Mouse (Mus musculus): ENCODE results near the gene Sgsm2. TPM values are rescaled to one million over a fixed set of nuclear protein-coding genes. Genes with fewer than 3 reads are reported as not detected.

The Sgsm2 gene
- total and polyA plus RNA-seq, 2 experiments from 2014 or later: 18.9 to 47.1 TPM

- peaks cover 15% of the 10 kb centered on the region for H3K36me3 ChIP-seq (ENCODE audit: insufficient read depth)
- no peaks in the 10 kb centered on the region for H3K27me3 ChIP-seq (ENCODE audit: insufficient read depth, low read length)
- WGBS: 67% methylated on average over 4 of the region's 4 CpGs
- ATAC-seq: no peak
- no peak overlapping the region for H3K27ac ChIP-seq (ENCODE audit: low read depth, low read length)
- no peaks in the 10 kb centered on the region for H3K9me3 ChIP-seq (ENCODE audit: low read length)
- TF ChIP-seq CTCF (IDR thresholded peaks at IDR 0.05; ENCODE audit: low read depth): no peak
- H3K4me3 ChIP-seq (ENCODE audit: low read depth, low read length): no peak overlapping the region
- H3K4me1 ChIP-seq (ENCODE audit: insufficient read depth): 0 out of 2 replicates have a peak, but pooled peaks cover 4% of the 10 kb centered on the region
- no peak overlapping the region for H3K4me2 ChIP-seq (ENCODE audit: low read depth)
- no peak overlapping the region for H3K9ac ChIP-seq
- DNase-seq: no peak
Observed at GRCm38 (mm10) chr11:74870544-74870943, 26.3 kb downstream of the Sgsm2 start.

DNA sequence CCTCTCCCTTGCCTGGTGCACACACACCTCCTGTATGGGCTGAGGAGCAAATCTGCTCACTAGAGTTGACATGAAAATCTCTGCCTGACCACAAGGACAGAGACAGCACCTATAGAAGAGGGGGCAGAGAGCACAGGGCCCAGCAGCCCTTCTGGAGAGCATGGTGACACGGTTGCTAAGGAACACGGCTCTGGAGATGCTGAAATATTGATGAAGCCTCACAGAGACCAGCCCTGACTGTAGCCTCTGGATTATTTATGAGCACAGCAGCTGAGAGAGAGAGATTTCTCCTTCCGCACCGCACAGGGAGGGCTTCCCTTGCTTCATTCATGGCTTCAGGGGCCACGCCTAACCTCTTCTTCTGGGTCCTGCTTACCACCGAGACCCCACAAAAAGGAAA lies 27.3 kb downstream of the Sgsm2 start:
- H3K36me3 ChIP-seq (ENCODE audit: insufficient read depth): peaks cover 21% of the 10 kb centered on the region
- 88% methylated on average over 6 of the region's 6 CpGs for WGBS
- H3K27me3 ChIP-seq (ENCODE audit: insufficient read depth, low read length): no peaks in the 10 kb centered on the region
- no peak overlapping the region for H3K4me3 ChIP-seq (ENCODE audit: low read depth, low read length)
- H3K9ac ChIP-seq: no peak overlapping the region
- no peak for TF ChIP-seq CTCF (IDR thresholded peaks at IDR 0.05; ENCODE audit: low read depth)
- no peak overlapping the region for H3K4me2 ChIP-seq (ENCODE audit: low read depth)
- DNase-seq: no peak
- no peak for ATAC-seq
- 0 out of 2 replicates have a peak, but pooled peaks cover 4% of the 10 kb centered on the region for H3K4me1 ChIP-seq (ENCODE audit: insufficient read depth)
- no peaks in the 10 kb centered on the region for H3K9me3 ChIP-seq (ENCODE audit: low read length)
- H3K27ac ChIP-seq (ENCODE audit: low read depth, low read length): no peak overlapping the region

GRCm38 (mm10) chr11:74868046-74868760 lies 28.7 kb downstream of the Sgsm2 start:
- TF ChIP-seq CTCF (IDR thresholded peaks at IDR 0.05; ENCODE audit: low read depth): no peak
- DNase-seq (no peak), ATAC-seq (no peak)
- Histone ChIP-seq H3K9me3 (ENCODE audit: low read length) (no peaks in the 10 kb centered on the region), H3K36me3 (ENCODE audit: insufficient read depth) (peaks cover 31% of the 10 kb centered on the region), H3K27ac (ENCODE audit: low read depth, low read length) (no peak overlapping the region), H3K9ac (no peak overlapping the region), H3K4me1 (ENCODE audit: insufficient read depth) (0 out of 2 replicates have a peak, but pooled peaks cover 4% of the 10 kb centered on the region), H3K4me2 (ENCODE audit: low read depth) (no peak overlapping the region), H3K4me3 (ENCODE audit: low read depth, low read length) (no peak overlapping the region), H3K27me3 (ENCODE audit: insufficient read depth, low read length) (no peaks in the 10 kb centered on the region)
- WGBS: 88% methylated on average over 13 of the region's 13 CpGs

DNA sequence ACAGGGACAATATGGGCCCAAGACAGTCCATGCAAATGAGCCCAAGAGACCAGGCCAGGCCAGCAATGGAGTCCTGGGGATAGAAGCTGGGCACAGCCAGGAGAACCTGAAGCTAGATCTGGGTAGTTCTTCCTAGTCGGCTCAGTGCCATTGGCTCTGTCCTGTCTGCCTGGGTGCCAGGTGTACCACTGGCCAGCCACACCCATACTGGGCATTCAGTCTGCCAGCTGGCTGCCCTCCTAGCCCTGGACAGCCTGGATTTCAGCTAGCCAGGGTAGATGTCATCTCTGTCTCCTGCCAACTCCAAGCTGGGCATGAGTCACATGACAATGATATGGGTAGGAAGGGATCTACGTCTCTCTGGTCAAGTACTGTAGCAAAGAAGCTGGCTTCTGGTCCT lies 29.7 kb downstream of the Sgsm2 start:
- WGBS: 82% methylated on average over 2 of the region's 2 CpGs
- ATAC-seq (no peak), DNase-seq (no peak)
- H3K4me1 ChIP-seq (ENCODE audit: insufficient read depth): 0 out of 2 replicates have a peak, but pooled peaks cover 4% of the 10 kb centered on the region
- H3K9me3 ChIP-seq (ENCODE audit: low read length): no peaks in the 10 kb centered on the region
- no peaks in the 10 kb centered on the region for H3K27me3 ChIP-seq (ENCODE audit: insufficient read depth, low read length)
- H3K9ac ChIP-seq: no peak overlapping the region
- no peak overlapping the region for H3K4me3 ChIP-seq (ENCODE audit: low read depth, low read length)
- H3K4me2 ChIP-seq (ENCODE audit: low read depth): no peak overlapping the region
- TF ChIP-seq CTCF (IDR thresholded peaks at IDR 0.05; ENCODE audit: low read depth): no peak
- no peak overlapping the region for H3K27ac ChIP-seq (ENCODE audit: low read depth, low read length)
- H3K36me3 ChIP-seq (ENCODE audit: insufficient read depth): peaks cover 40% of the 10 kb centered on the region

GRCm38 (mm10) chr11:74866640-74867039 lies 30.2 kb downstream of the Sgsm2 start:
- peak; percentile 65 for DNase-seq
- H3K4me1 ChIP-seq (ENCODE audit: insufficient read depth): 0 out of 2 replicates have a peak, but pooled peaks cover 4% of the 10 kb centered on the region
- no peak overlapping the region for H3K4me2 ChIP-seq (ENCODE audit: low read depth)
- ATAC-seq: peak; percentile 79
- no peaks in the 10 kb centered on the region for H3K27me3 ChIP-seq (ENCODE audit: insufficient read depth, low read length)
- no peak overlapping the region for H3K9ac ChIP-seq
- H3K4me3 ChIP-seq (ENCODE audit: low read depth, low read length): no peak overlapping the region
- TF ChIP-seq CTCF (IDR thresholded peaks at IDR 0.05; ENCODE audit: low read depth): no peak
- no peak overlapping the region for H3K27ac ChIP-seq (ENCODE audit: low read depth, low read length)
- WGBS: 49% methylated on average over 4 of the region's 4 CpGs
- H3K9me3 ChIP-seq (ENCODE audit: low read length): no peaks in the 10 kb centered on the region
- peaks cover 45% of the 10 kb centered on the region for H3K36me3 ChIP-seq (ENCODE audit: insufficient read depth)

DNA sequence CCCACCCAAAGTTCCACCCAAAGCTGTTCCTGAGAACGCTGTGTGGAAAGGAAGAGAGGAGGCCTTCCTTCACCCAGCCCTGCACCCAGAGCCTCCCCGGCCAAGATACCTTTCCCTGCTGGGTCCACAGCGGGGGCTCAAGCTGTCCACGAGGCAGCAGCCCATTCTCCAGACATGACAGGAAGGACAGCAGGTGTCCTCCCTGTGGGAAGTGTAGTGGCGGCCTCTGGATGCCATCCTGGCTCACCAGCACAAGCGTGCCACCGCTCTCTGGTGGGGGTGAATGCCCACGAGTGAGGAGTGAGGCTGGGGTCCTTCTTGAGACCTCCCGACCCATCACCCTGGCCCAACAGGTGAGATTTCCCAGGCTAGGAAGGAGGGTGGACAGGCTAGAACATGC lies 31.6 kb downstream of the Sgsm2 start:
- Histone ChIP-seq H3K4me1 (ENCODE audit: insufficient read depth) (no peaks in the 10 kb centered on the region), H3K9ac (no peak overlapping the region), H3K27me3 (ENCODE audit: insufficient read depth, low read length) (no peaks in the 10 kb centered on the region), H3K27ac (ENCODE audit: low read depth, low read length) (no peak overlapping the region), H3K4me2 (ENCODE audit: low read depth) (no peak overlapping the region), H3K36me3 (ENCODE audit: insufficient read depth) (peaks cover 57% of the 10 kb centered on the region), H3K4me3 (ENCODE audit: low read depth, low read length) (no peak overlapping the region), H3K9me3 (ENCODE audit: low read length) (no peaks in the 10 kb centered on the region)
- ATAC-seq (no peak), DNase-seq (no peak)
- TF ChIP-seq CTCF (IDR thresholded peaks at IDR 0.05; ENCODE audit: low read depth): no peak
- 86% methylated on average over 9 of the region's 9 CpGs for WGBS

- Histone ChIP-seq H3K27me3 (ENCODE audit: insufficient read depth, low read length) (no peaks in the 10 kb centered on the region), H3K9ac (no peak overlapping the region), H3K27ac (ENCODE audit: low read depth, low read length) (no peak overlapping the region), H3K4me3 (ENCODE audit: low read depth, low read length) (no peak overlapping the region), H3K9me3 (ENCODE audit: low read length) (no peaks in the 10 kb centered on the region), H3K4me1 (ENCODE audit: insufficient read depth) (no peaks in the 10 kb centered on the region), H3K36me3 (ENCODE audit: insufficient read depth) (peaks cover 59% of the 10 kb centered on the region), H3K4me2 (ENCODE audit: low read depth) (no peak overlapping the region)
- no peak for ATAC-seq
- 90% methylated on average over 9 of the region's 9 CpGs for WGBS
- no peak for TF ChIP-seq CTCF (IDR thresholded peaks at IDR 0.05; ENCODE audit: low read depth)
- no peak for DNase-seq
Observed at GRCm38 (mm10) chr11:74864421-74864820, 32.4 kb downstream of the Sgsm2 start.
